Mouse (Mus musculus) neural tube, embryonic 10.5 days (tissue): ENCODE data around the gene Ssu72.
"Not testable (repeated sequence)": the region's sequence is repeated elsewhere in the genome, so short reads cannot be mapped to it uniquely, and the experiment has no call there.

Experiments used
- DNase-seq: peaks from one replicate; pipeline ENCODE4 v3.0.0-alpha.2; 2017; ENCODE audit warnings: low spot score; ENCODE audit errors: extremely low spot score

Ssu72 gene

GRCm38 (mm10) chr4:155704721-155705591 is at the start of gene Ssu72:
Ssu72 (plus strand) TSS chr4:155704800.
- DNase-seq = peak; percentile 95

- DNase-seq = no peak
Measured at GRCm38 (mm10) chr4:155656214-155656751, 48.3 kb upstream of the Ssu72 start.

- no peak for DNase-seq
Measured at GRCm38 (mm10) chr4:155658961-155659360, 45.6 kb upstream of the Ssu72 start.

- no peak for DNase-seq
Measured at GRCm38 (mm10) chr4:155660641-155661040, 44.0 kb upstream of the Ssu72 start.

GRCm38 (mm10) chr4:155666903-155667302 is 37.7 kb upstream of the Ssu72 start:
- DNase-seq = no peak

- DNase-seq = peak; percentile 97
Measured at GRCm38 (mm10) chr4:155668689-155669597, 35.7 kb upstream of the Ssu72 start, which contains the start of gene Mib2. Mib2 (minus strand) TSS chr4:155669198.

- no peak for DNase-seq
Measured at GRCm38 (mm10) chr4:155669598-155670075, 35.0 kb upstream of the Ssu72 start.

GRCm38 (mm10) chr4:155670236-155670635 is 34.4 kb upstream of the Ssu72 start:
- DNase-seq = not testable (repeated sequence)

GRCm38 (mm10) chr4:155672082-155672481 is 32.5 kb upstream of the Ssu72 start:
- DNase-seq = no peak

GRCm38 (mm10) chr4:155675991-155676390 is 28.6 kb upstream of the Ssu72 start:
- DNase-seq = no peak

- not testable (repeated sequence) for DNase-seq
Measured at GRCm38 (mm10) chr4:155683670-155684277, 20.8 kb upstream of the Ssu72 start.

- not testable (repeated sequence) for DNase-seq
Measured at GRCm38 (mm10) chr4:155687764-155688163, 16.8 kb upstream of the Ssu72 start.

GRCm38 (mm10) chr4:155690571-155691375 is 13.8 kb upstream of the Ssu72 start:
- no peak for DNase-seq

- DNase-seq = no peak
Measured at GRCm38 (mm10) chr4:155692421-155692820, 12.2 kb upstream of the Ssu72 start.

GRCm38 (mm10) chr4:155694111-155694481 is 10.5 kb upstream of the Ssu72 start, which contains the start of gene Fndc10:
Fndc10 (plus strand) TSS chr4:155694342.
- DNase-seq = peak; percentile 67

- peak; percentile 61 for DNase-seq
Measured at GRCm38 (mm10) chr4:155694482-155695401, 9.9 kb upstream of the Ssu72 start.

GRCm38 (mm10) chr4:155695531-155696062 is 9.0 kb upstream of the Ssu72 start:
- no peak for DNase-seq
